Mouse (Mus musculus): ENCODE measurements around the gene Rai2.

Rai2 gene

GRCm38 (mm10) chrX:161716865-161717763 is at the start of gene Rai2:
Gene Rai2, plus strand, starts transcription at chrX:161717069.
- no peak for DNase-seq

DNA sequence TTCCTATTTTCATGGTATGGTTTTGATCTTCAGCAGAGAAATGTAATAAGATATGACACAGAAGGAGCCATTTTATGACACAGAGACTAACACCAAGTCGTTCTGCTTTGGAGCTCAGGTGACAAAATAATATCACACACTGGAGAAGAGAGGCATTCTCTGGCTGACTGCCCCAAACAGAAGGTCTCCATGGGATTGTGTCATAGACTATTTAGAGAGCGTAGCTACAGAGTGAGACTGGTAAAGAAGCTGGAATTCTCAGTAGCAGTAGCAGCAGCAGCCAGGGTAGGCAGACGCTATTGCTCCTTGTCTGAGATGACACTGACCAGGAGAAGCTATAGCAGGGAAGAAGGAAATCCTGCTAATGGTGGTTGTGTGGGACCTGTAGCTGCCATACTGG is 27.5 kb upstream of the Rai2 start:
- no peak for DNase-seq

DNA sequence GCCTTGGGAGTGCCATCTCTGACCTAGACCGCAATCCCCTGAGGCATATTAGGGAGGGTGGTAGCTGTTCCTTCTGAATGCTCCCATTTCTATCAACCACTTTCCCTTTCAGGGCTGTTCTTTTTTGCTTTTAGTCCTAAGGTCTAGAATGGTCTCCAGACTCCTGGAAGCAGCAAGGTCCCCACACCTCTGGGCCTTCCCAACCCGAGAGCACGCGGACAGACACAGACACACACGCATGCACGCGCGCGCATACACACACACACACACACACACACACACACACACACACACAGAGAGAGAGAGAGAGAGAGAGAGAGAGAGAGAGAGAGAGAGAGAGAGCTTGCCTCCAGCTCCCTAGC is 385 bp upstream of the Rai2 start:
- DNase-seq: no peak

DNA sequence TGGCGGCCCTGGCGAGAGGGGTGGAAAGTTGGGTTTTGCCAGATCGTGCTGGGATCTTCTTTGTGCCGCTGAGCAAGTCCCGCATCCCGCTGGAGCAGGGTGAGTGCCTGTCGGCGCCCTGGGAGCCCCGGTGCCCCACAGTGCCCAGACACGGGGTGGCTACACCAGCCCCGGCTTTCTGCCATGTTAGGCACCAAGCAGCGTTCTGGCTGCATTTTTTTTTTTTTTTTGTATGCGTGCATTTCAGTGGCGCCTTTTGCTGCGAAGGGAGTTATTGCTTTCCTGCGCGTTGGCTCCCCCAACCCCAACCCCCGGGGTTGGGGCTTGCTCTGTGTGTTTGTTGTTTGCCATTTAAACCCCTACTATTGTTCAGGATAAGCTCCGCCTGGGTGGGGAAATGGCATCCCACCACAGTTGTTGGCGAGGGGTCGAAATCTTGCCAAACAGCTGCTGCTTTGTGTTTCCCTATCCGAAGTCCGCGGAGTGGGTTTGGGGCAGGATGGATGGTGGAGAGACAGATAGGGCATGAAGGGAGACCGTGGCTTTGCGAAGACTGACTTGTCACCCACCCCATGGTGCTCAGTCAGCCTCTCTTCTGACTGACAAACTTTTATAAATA is 1.0 kb downstream of the Rai2 start:
- no peak for DNase-seq

- DNase-seq: no peak
Measured at GRCm38 (mm10) chrX:161718548-161718947, 1.7 kb downstream of the Rai2 start.

DNA sequence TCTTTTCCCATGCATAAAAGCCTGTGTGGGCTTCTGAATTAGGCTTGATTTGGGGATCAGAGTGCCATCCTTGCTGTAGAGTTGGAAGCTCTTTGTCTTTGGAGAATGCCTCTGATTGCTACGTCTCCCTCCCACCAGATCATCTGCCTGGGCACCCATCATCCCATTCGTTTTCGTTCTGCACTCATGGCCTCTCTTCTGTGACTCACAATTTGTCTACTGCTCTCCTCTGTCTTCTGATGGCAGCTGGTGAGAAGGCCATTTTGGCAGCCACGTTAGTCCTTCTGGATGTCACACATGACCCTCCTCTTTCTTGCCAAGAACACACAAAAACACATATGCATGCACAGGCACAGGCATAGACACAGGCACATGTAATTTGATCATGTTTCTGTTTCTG is 4.2 kb downstream of the Rai2 start:
- DNase-seq: no peak

- no peak for DNase-seq
Measured at GRCm38 (mm10) chrX:161723391-161723808, 6.5 kb downstream of the Rai2 start.

GRCm38 (mm10) chrX:161726257-161726656 is 9.4 kb downstream of the Rai2 start:
- DNase-seq: no peak

DNA sequence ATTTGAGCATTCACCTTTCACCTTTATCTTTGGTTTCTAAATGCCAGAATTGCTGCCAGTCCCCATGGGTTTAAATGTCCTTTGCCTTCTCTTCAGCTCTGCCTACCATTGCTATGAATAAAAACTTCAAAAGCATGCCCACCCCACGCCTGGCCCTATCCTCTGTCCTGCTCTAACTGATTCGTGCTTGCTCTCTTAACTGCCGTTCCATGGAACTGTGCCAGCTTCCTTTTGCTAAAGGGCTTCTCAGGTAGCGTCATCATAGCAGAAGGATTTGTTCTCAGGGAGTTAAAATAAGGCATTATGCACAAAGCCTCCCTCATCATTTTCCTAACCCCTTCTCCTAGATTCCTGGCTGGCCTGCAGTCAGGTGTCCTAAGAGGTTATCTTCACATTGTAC is 11.6 kb downstream of the Rai2 start:
- DNase-seq: no peak

DNA sequence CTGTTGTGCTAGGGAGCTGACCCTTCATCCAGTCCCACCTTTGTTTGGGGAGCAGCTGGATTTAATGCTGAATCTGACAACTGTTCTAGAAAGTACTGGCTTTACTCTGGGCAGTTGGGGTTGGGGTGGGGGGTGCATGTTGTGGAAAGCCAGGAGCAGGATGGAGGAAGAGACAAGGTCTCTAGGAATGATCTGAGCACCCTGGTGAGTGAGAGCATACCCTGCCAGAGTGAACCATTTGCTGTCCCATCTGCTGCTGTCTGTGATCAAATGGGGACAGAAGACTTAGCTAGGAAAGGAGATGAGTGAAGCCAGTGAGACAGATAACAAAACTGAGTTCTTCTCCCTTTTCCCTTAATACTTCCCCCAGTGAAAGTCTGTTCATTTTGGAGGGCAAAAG is 13.2 kb downstream of the Rai2 start:
- no peak for DNase-seq

GRCm38 (mm10) chrX:161731859-161732258 is 15.0 kb downstream of the Rai2 start:
- DNase-seq: no peak

DNA sequence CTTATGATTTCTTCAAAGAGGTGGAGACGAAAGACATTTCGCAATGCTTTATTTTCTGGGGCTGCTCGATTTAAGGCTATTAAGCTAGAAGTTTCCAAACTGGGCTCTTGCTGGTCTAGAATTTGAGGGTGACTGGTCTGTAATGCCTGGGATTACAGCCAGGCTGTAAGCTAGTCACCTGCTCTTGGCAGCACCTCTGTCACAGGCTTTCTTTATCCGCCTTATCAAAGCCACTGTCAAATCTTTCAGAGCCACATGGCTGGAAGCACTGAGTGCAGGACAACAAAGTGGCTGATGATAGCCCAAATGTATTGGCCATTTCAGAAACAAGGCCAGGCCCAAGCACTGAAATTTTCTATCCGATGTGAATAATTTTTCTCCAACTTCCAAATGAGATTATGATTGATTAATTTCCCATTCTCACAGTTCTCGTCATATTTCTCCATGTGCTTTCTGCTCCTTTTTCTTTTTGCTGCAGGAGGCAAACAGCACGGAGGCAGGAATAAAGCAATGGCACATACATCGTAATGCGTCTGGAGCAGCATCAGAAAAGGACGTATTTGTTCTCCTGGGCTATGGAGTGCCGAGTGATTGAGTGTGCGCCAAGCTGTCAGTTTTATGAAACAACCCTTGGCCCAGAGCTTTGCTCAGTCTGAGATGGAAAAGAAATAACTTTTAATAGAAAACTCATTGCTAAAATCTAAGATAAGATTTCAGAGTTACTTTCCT is 16.9 kb downstream of the Rai2 start:
- no peak for DNase-seq

GRCm38 (mm10) chrX:161734310-161734676 is 17.4 kb downstream of the Rai2 start:
- no peak for DNase-seq

GRCm38 (mm10) chrX:161739374-161739773 is 22.5 kb downstream of the Rai2 start:
- no peak for DNase-seq

DNA sequence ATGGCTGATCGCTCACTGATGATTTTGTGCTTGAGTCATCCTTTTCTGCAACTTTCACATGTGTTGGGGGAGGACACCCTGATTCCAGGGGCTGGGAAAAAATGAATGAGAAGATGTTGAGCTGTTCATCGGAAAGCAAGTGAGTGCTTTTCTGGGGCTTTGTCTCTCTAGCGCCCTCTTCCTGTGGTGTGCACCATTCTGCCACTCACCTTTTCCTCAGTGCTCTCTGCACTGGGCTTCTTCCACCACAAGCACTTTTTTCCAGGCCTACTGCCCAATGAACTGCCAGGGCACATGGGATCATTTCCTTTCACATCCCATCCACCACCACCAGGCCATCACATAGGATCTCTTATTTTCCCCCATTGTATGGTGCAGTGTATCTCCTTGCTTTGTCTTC is 26.2 kb downstream of the Rai2 start:
- DNase-seq: no peak

DNA sequence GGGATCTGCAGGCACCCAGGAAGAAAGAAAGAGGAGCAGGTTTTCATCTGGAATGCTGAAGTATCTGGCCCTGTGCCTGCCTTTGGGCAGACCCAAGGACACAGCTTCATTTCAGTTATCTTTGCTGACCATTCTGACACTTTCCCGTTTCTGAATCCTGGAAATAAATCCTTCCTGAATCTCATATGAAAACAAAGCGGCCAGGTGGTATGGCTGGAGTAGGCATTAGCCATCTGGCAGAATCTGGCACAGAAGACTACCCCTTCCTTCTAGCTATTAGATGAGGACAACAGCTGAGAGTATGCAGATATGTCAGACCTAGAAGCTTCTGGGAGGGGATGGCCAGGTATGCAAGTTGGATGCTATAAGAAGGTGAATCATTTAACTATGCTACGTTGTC is 28.4 kb downstream of the Rai2 start:
- no peak for DNase-seq

GRCm38 (mm10) chrX:161747337-161747736 is 30.5 kb downstream of the Rai2 start:
- peak; percentile 2 for DNase-seq

DNA sequence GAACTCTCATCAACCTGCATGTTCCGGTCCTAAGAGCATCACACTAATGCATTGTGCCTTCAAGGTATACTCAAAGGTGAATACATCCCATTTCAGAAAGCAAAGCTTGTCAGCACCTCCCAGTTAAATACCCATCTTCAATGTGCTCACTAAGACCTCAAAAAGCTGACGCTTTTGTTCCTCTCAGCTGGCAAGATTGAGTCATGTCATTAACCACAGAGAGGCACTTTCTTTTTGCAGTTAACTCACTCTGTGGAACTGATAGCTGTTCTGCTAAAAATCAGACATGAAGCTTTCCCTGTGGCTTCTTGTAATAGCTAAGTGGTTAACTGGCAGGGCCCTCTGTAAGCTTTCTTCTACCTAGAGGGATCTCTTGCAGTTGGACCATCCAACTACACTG is 36.6 kb downstream of the Rai2 start:
- no peak for DNase-seq

DNA sequence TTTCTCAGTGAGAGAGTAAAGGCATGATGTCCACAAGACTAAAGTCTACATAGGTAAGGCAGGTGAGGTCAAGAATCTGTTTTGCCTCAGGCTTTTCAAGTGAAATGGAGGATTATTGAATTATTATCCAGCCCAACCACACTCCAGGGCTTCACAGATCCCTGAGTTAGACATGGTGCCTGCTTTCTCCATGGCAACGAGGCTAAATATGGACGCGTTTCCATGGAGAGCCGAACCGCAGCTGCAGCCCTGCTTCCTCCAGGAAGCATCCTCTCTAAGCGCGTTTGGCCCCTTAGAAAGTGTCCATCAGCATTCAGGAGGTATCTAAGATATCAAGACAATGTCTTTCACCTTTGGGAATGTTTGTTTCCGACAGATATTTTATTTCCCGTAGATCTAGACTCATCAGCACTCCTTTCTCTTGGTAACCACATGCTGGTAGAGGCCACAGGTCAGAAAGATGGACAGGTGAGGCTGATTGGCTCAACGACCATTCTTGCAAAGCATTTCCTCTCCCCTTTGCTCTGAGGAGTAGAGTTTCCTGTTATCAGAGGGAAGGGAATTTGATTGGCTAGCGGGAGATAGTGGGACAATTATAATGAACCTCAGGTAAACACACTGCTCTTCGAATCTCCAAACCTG is 59.6 kb downstream of the Rai2 start:
- DNase-seq: peak; percentile 49

- peak; percentile 69 for DNase-seq
Measured at GRCm38 (mm10) chrX:161780321-161781034, 63.6 kb downstream of the Rai2 start.

DNA sequence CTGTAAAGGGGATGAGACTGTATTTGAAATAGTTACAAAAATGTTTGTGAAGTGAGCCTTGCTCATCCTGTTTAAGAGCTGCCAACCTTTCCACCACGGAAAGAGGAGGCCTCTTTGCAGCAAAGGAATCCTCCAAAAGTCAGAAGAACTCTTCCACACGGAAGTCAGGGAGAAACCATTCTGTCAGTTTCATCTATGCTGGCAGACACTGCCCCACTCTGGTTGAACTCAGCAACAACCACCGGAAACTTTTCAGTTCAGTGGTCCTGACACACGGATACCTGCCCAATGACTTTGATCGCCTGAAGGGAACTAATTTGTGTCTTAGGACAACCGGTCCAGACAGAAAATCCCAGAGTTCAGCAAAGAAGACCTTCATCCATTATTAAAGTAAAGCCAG is 73.3 kb downstream of the Rai2 start:
- peak; percentile 17 for DNase-seq

DNA sequence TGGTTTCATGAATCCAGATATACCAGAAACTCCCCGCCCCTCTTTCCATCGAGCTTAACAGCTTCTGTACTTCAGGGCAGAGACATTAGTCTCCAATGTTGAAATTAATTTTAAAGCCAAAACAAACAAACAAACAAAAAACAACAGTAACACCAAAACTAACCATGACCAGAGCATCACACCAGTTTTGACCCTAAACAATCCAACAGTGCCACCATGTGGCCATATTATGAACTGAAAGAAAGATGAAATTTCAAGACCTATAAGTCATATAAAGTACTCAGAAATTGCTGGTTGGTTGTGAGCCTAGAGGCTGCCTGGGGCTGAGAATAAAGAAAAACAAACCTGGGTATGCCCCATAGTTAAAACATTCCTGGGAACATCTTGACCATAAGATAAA is 109.3 kb downstream of the Rai2 start:
- peak; percentile 8 for DNase-seq
